Mouse (Mus musculus) intestine, postnatal 0 days (tissue): ENCODE measurements around the gene Cdk19. TPM values are rescaled to one million over a fixed set of nuclear protein-coding genes. Genes with fewer than 3 reads are reported as not detected.

Experiments used
- ATAC-seq: fragments of 200-750 bp; cut with Nextera tagmentation; 2 replicates; pipeline ENCODE4 v1.8.0; 2017; ENCODE audit warnings: mild to moderate bottlenecking, moderate TSS enrichment, moderate library complexity
- H3K27ac ChIP-seq: fragments of 300-500 bp; sonication (generic); 2 replicates; pipeline ENCODE4 v1.5.1; 2014; ENCODE audit warnings: mild to moderate bottlenecking, low read depth, low read length, moderate library complexity
- H3K27me3 ChIP-seq: fragments of 300-500 bp; sonication (generic); replicated peaks from 2 replicates; pipeline ENCODE4 v1.6.1; 2014; ENCODE audit warnings: low read length, mixed read lengths; ENCODE audit not compliant: control insufficient read depth, insufficient read depth
- H3K36me3 ChIP-seq: fragments of 300-500 bp; sonication (generic); 2 replicates; pipeline ENCODE4 v1.6.1; 2014; ENCODE audit warnings: mild to moderate bottlenecking, moderate library complexity; ENCODE audit not compliant: control insufficient read depth, insufficient read depth
- H3K4me1 ChIP-seq: fragments of 300-500 bp; sonication (generic); replicated peaks from 2 replicates; pipeline ENCODE4 v1.6.1; 2014; ENCODE audit warnings: antibody characterized with exemption, low read length, mixed read lengths; ENCODE audit not compliant: control insufficient read depth, insufficient read depth
- H3K4me2 ChIP-seq: fragments of 300-500 bp; sonication (generic); replicated peaks from 2 replicates; pipeline ENCODE4 v1.6.1; 2014; ENCODE audit warnings: low read depth, mild to moderate bottlenecking, moderate library complexity
- H3K4me3 ChIP-seq: fragments of 300-500 bp; sonication (generic); 2 replicates; pipeline ENCODE4 v1.5.1; 2014; ENCODE audit warnings: low read depth, low read length
- H3K9ac ChIP-seq: fragments of 300-500 bp; sonication (generic); 2 replicates; pipeline ENCODE4 v1.6.1; 2014; ENCODE audit warnings: mild to moderate bottlenecking, low read depth, low read length
- H3K9me3 ChIP-seq: fragments of 300-500 bp; sonication (generic); 2 replicates; pipeline ENCODE4 v1.6.1; 2016; ENCODE audit warnings: mixed run types; ENCODE audit not compliant: control insufficient read depth
- CTCF ChIP-seq: sonication (generic); IDR thresholded peaks from 2 replicates; pipeline ENCODE4 v1.5.1; 2016; ENCODE audit warnings: low read depth, mild to moderate bottlenecking, control low read depth, antibody characterized with exemption, moderate library complexity
- WGBS: fragments of 180-500 bp; shearing (Covaris S2); extraction: QIAGEN DNeasy Blood & Tissue Kit; methylation state at CpG from one replicate; pipeline ENCODE4 v1.1.7; 2014; 5-methylcytosine and 5-hydroxymethylcytosine counted together
- polyA plus RNA-seq: library from polyadenylated mRNA; unstranded; fragments of >200 nt; fragmentation: Nextera tagmentation; extraction: Ambion mirVana; gene quantifications from 2 replicates; pipeline ENCODE4 v1.2.1, GENCODE M21; 2015

Cdk19 gene
- polyA plus RNA-seq, 1 experiment from 2014 or later: 3.0 TPM

DNA sequence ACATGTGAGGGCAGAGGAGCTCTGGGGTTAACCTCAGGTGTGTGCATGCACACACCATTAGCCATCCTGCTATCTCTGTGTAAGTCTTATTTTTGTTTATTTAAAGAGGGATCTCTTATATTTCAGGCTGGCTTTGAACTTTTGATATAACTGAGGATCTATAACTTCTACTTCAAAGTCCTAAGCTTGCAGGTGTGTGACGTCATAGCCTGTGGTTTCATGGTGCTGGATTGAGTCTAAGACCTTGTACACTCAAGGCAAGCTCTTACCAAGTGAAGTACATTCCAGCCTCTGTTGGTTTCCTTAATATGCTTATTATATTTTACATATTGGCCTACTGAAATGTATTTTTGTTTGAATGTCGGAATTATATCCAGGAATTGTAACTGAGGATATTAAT is 129.8 kb downstream of the Cdk19 start:
- TF ChIP-seq CTCF: no peak
- Histone ChIP-seq H3K4me2 (no peak overlapping the region), H3K27ac (no peak overlapping the region), H3K4me1 (no peaks in the 10 kb centered on the region), H3K36me3 (peaks cover 8% of the 10 kb centered on the region; the same call in 1 of the 2 replicates), H3K27me3 (no peaks in the 10 kb centered on the region), H3K9ac (no peak overlapping the region), H3K9me3 (no peaks in the 10 kb centered on the region), H3K4me3 (no peak overlapping the region)
- 86% methylated on average over 2 of the region's 2 CpGs for WGBS
- ATAC-seq: no peak

DNA sequence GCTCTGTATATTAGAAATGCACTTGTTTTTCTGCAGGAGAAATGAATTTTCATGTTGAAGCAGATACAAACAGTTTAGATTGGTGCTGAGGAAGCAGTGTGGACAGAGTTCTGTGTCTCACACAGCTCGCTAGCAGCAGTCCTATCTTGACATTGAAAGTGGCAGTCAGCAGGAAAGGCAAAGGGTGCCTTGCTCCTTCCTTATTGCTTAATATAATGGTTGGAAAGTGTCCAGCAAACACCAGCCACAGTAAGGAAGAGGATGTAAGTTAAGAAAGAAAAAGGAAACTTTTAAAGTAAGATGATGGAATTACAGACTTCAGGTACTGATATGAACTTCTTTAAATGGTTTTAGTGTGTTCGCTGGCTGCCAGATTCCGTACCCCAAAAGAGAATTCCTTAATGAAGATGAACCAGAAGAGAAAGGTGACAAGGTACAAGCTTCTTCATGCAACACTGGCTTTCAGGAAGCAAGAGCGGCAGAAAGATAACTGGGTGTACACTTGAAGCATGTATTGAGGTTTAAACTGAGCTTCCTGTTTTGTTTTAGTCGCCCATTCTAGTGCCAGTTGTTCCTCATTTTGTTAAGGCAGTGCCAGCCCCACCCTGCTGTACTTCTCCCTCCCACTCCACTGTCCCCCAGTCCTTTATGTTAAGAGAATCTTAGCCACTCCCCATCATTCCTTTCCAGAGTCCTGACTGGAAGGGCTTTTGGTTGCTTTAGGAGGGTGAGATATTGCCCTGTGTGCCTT is 137.3 kb downstream of the Cdk19 start:
- H3K36me3 ChIP-seq: peaks cover 8% of the 10 kb centered on the region; the same call in 1 of the 2 replicates
- peak overlapping the region; percentile 21 for H3K4me2 ChIP-seq
- WGBS: 43% methylated on average over 5 of the region's 5 CpGs
- no peak for TF ChIP-seq CTCF
- peak overlapping the region; percentile 65 for H3K27ac ChIP-seq
- no peak overlapping the region for H3K4me3 ChIP-seq
- peaks cover 6% of the 10 kb centered on the region; the same call in 1 of the 2 replicates for H3K4me1 ChIP-seq
- H3K9ac ChIP-seq: no peak overlapping the region
- H3K9me3 ChIP-seq: no peaks in the 10 kb centered on the region
- ATAC-seq: peak; percentile 89
- no peaks in the 10 kb centered on the region for H3K27me3 ChIP-seq

DNA sequence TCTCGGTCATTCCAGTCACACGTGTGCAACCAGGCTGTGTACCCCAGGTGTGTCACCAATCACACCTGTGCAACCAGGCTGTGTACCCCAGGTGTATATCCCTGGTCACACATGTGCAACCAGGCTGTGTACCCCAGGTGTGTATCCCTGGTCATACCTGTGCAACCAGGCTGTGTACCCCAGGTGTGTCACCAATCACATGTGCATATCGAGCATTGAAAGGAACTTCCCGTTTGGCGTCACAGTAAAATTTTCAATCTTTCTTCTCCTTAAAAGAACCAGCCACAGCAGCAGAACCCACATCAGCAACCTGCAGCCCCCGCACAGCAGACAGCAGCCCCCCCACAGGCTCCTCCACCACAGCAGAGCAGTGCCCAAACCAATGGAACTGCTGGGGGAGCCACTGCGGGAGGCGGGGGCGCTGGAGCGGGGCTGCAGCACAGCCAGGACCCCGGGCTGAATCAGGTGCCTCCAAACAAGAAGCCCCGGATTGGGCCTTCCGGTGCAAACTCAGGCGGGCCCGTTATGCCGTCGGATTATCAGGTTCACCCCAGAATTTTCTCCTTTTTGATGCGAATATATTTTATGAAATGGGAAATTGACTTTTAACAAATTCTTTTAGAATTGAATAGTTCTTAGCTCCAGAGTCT is 138.2 kb downstream of the Cdk19 start:
- Histone ChIP-seq H3K4me3 (no peak overlapping the region), H3K36me3 (peaks cover 8% of the 10 kb centered on the region; the same call in 1 of the 2 replicates), H3K4me2 (peak overlapping the region; percentile 21), H3K27me3 (no peaks in the 10 kb centered on the region), H3K9ac (no peak overlapping the region), H3K27ac (peak overlapping the region; percentile 62; the same call in 1 of the 2 replicates), H3K4me1 (peaks cover 7% of the 10 kb centered on the region; the same call in 1 of the 2 replicates), H3K9me3 (no peaks in the 10 kb centered on the region)
- no peak for ATAC-seq
- 91% methylated on average over 18 of the region's 18 CpGs for WGBS
- no peak for TF ChIP-seq CTCF

DNA sequence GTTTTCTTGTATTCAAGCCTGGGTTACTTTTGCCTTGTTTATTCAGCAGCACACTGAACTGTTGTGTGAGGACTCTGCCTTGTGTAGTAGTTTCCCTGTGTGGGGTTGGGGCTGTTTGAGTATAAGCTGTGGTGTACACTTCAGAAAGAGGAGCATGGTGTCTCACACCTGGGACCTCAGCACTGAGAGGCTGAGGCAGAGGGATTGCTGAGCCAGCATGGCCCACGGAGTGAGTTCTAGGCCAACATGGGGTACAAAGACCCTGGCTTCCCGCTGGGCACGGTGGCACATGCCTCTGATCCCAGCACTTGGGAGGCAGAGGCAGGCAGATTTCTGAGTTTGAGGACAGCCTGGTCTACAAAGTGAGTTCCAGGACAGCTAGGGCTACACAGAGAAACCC is 139.3 kb downstream of the Cdk19 start:
- Histone ChIP-seq H3K4me3 (no peak overlapping the region), H3K4me2 (no peak overlapping the region), H3K36me3 (peaks cover 8% of the 10 kb centered on the region; the same call in 1 of the 2 replicates), H3K27ac (no peak overlapping the region), H3K27me3 (no peaks in the 10 kb centered on the region), H3K4me1 (peaks cover 7% of the 10 kb centered on the region; the same call in 1 of the 2 replicates), H3K9me3 (no peaks in the 10 kb centered on the region), H3K9ac (no peak overlapping the region)
- WGBS: 96% methylated on average over 3 of the region's 3 CpGs
- ATAC-seq: no peak
- no peak for TF ChIP-seq CTCF

DNA sequence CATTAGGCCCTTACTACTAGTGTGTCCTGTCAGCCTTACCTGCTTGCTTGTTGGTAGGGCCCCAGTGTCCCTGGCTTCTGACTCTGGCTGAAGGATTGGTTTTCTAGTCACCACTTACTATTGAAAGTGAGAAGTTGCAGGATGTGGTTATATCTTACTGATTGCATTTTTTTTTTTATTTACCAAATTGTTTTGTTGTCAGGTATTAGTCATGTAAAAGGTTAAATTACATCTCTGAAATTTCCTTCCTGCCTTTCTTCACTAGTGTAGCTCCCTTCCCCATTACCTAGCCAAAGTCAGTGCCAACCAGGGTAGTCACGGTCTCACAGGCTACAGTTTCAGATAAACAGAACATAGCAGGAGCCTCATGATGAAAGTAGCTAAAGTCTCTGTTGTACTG is 139.9 kb downstream of the Cdk19 start:
- H3K4me2 ChIP-seq: no peak overlapping the region
- no peak for TF ChIP-seq CTCF
- 59% methylated on average over 1 of the region's 1 CpGs for WGBS
- H3K9me3 ChIP-seq: no peaks in the 10 kb centered on the region
- H3K27ac ChIP-seq: no peak overlapping the region
- H3K27me3 ChIP-seq: no peaks in the 10 kb centered on the region
- no peak overlapping the region for H3K4me3 ChIP-seq
- H3K9ac ChIP-seq: no peak overlapping the region
- H3K4me1 ChIP-seq: peaks cover 7% of the 10 kb centered on the region; the same call in 1 of the 2 replicates
- H3K36me3 ChIP-seq: peaks cover 8% of the 10 kb centered on the region; the same call in 1 of the 2 replicates
- no peak for ATAC-seq

DNA sequence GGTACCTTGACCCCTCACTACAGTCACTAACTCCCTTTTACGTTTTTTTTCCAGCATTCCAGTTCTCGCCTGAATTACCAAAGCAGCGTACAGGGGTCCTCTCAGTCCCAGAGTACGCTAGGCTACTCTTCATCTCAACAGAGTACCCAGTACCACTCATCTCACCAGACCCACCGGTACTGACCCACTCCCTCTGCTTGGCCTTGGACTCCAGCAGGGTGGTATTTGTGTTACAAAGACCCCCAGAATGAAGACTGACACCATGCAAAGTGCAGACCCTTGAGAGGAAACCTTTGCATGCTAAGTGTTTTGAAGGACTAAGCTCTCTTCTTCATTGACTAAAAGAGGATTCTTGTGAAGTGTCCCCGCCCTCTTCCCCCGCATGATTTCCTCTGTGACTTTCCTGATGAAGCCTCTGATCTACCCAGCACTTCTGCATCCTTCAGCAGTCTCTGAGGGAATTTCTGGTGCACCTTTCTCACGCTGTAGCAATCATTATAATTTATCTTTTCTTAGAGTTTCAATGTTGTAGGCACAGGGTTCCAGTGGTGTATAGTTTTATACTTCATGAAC is 140.3 kb downstream of the Cdk19 start:
- Histone ChIP-seq H3K9me3 (no peaks in the 10 kb centered on the region), H3K4me3 (no peak overlapping the region), H3K4me2 (no peak overlapping the region), H3K27ac (no peak overlapping the region), H3K4me1 (peaks cover 7% of the 10 kb centered on the region; the same call in 1 of the 2 replicates), H3K36me3 (peaks cover 8% of the 10 kb centered on the region; the same call in 1 of the 2 replicates), H3K27me3 (no peaks in the 10 kb centered on the region), H3K9ac (no peak overlapping the region)
- WGBS: 80% methylated on average over 8 of the region's 8 CpGs
- no peak for TF ChIP-seq CTCF
- no peak for ATAC-seq
